Mouse (Mus musculus): ENCODE measurements around the gene Wdr45b. TPM values are rescaled to one million over a fixed set of nuclear protein-coding genes. Genes with fewer than 3 reads are reported as not detected.
A peak's percentile ranks its signal among the peaks of the same experiment; 100 is the strongest.
"Not testable (repeated sequence)": the region's sequence is repeated elsewhere in the genome, so short reads cannot be mapped to it uniquely, and the experiment has no call there.

The Wdr45b gene
- polyA plus RNA-seq, 1 experiment from 2014 or later = 98.9 TPM

DNA sequence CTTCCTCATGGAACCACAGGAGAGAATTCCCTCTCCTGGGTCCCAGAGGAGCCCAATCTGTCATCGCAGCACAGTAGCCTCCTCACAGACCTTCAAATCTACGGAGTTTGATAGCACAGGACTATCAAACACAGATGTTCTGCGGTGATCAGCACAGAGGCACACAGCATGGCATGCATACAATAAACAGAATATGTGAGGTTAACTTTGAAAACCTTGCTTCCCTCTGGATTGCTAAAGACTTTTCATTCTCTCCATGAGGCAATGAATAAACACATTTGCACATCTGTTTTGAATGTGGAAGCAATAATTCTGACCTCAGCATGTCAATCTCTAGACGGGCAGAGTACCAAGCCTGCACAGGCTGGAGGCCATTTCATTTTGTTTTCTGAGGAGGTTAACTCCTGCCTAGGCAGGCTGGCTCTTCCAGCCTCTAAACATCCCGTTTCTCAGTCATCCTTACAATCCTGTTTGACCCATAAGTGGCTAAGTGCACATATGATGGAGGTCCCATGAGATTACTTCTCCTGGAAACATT, 13.0 kb upstream of the Wdr45b start:
- Histone ChIP-seq H3K36me3 (no peaks in the 10 kb centered on the region), H3K27me3 (0 out of 2 replicates have a peak, but pooled peaks cover 2% of the 10 kb centered on the region), H3K27ac (no peak overlapping the region), H3K4me3 (replicated peaks) (no peak overlapping the region), H3K9me3 (no peaks in the 10 kb centered on the region; the same call in 1 of the 2 replicates), H3K9ac (replicated peaks) (no peak overlapping the region), H3K4me1 (replicated peaks) (no peaks in the 10 kb centered on the region), H3K4me2 (no peak overlapping the region)
- ATAC-seq (ENCODE audit: insufficient number of reproducible peaks, insufficient read depth, low FRiP score, low TSS enrichment, low read depth) = no peak
- WGBS = 40% methylated on average over 5 of the region's 5 CpGs

DNA sequence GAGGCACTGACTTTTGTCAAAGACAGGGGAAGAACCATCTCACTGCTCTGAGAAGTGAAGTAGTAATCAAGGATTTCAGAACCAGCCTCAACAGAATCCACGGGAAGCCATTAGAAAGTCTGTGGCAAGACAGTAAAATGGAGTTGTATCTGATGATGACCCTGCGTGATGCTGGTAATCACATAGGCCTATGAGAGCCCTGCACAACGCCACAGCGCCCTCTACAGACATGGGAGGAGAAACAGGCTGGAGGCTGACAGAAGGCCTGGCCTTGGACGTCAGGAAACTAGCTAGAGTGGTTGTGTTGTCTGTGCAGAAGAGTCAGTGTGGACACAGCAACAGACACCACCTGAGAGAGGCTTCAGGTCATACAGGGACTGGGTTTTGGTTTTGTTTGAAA, 8.0 kb upstream of the Wdr45b start:
- H3K4me2 ChIP-seq = no peak overlapping the region
- WGBS = 35% methylated on average over 5 of the region's 5 CpGs

GRCm38 (mm10) chr11:121353326-121354090, 737 bp downstream of the Wdr45b start:
- Histone ChIP-seq H3K27ac (peak overlapping the region; percentile 80), H3K27me3 (no peaks in the 10 kb centered on the region), H3K4me1 (replicated peaks) (peaks cover 20% of the 10 kb centered on the region), H3K9me3 (no peaks in the 10 kb centered on the region), H3K36me3 (peaks cover 18% of the 10 kb centered on the region), H3K4me2 (peak overlapping the region; percentile 92), H3K9ac (replicated peaks) (peak overlapping the region; percentile 82), H3K4me3 (replicated peaks) (peak overlapping the region; percentile 74)
- peak; percentile 17; the same call in 1 of the 2 replicates for ATAC-seq (ENCODE audit: insufficient number of reproducible peaks, insufficient read depth, low FRiP score, low TSS enrichment, low read depth)
- 4% methylated on average over 39 of the region's 41 CpGs for WGBS

More for the DNA sequence above, 8.0 kb upstream of the Wdr45b start:
- H3K9me3 ChIP-seq = no peaks in the 10 kb centered on the region
- H3K36me3 ChIP-seq = no peaks in the 10 kb centered on the region
- no peak overlapping the region for H3K9ac ChIP-seq (replicated peaks)
- no peak overlapping the region for H3K27ac ChIP-seq
- ATAC-seq (ENCODE audit: insufficient number of reproducible peaks, insufficient read depth, low FRiP score, low TSS enrichment, low read depth) = no peak
- no peaks in the 10 kb centered on the region for H3K27me3 ChIP-seq
- H3K4me1 ChIP-seq (replicated peaks) = no peaks in the 10 kb centered on the region
- H3K4me3 ChIP-seq (replicated peaks) = no peak overlapping the region

- WGBS = 80% methylated on average over 3 of the region's 3 CpGs
- not testable (repeated sequence) for H3K9me3 ChIP-seq; H3K9ac ChIP-seq (replicated peaks); H3K4me2 ChIP-seq; H3K27me3 ChIP-seq; H3K4me3 ChIP-seq (replicated peaks); ATAC-seq (ENCODE audit: insufficient number of reproducible peaks, insufficient read depth, low FRiP score, low TSS enrichment, low read depth); H3K27ac ChIP-seq
- Histone ChIP-seq H3K4me1 (replicated peaks) (peaks cover 13% of the 10 kb centered on the region), H3K36me3 (peaks cover 53% of the 10 kb centered on the region)
Observed at GRCm38 (mm10) chr11:121348727-121349126, 5.5 kb downstream of the Wdr45b start.

DNA sequence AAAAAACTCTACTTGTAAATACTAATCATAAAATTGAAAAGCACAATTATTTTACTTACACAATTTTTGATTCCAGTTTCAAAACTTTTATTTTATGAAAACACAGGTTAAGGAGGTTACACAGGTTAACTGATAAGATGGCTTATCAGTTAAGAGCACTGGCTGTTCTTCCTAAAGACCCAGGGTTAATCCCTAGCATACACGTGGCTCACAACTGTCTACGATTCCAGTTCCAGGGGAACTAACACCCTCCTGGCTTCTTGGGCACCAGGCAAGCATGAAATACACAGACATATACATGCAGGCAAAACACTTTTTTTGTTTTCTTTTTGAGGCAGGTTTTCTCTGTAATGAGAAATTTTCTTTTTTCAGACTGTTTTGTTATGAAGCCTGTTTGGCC, 6.1 kb downstream of the Wdr45b start:
- WGBS = 91% methylated on average over 2 of the region's 2 CpGs
- Histone ChIP-seq H3K27ac (no peak overlapping the region), H3K9me3 (no peaks in the 10 kb centered on the region), H3K4me3 (replicated peaks) (no peak overlapping the region), H3K4me1 (replicated peaks) (peaks cover 9% of the 10 kb centered on the region), H3K36me3 (peaks cover 53% of the 10 kb centered on the region), H3K9ac (replicated peaks) (no peak overlapping the region), H3K27me3 (no peaks in the 10 kb centered on the region), H3K4me2 (no peak overlapping the region)
- no peak for ATAC-seq (ENCODE audit: insufficient number of reproducible peaks, insufficient read depth, low FRiP score, low TSS enrichment, low read depth)

- Histone ChIP-seq H3K9me3 (no peaks in the 10 kb centered on the region), H3K36me3 (peaks cover 53% of the 10 kb centered on the region), H3K4me3 (replicated peaks) (no peak overlapping the region), H3K4me2 (no peak overlapping the region), H3K9ac (replicated peaks) (no peak overlapping the region), H3K4me1 (replicated peaks) (no peaks in the 10 kb centered on the region), H3K27me3 (no peaks in the 10 kb centered on the region), H3K27ac (no peak overlapping the region)
- WGBS = 96% methylated on average over 2 of the region's 2 CpGs
- no peak for ATAC-seq (ENCODE audit: insufficient number of reproducible peaks, insufficient read depth, low FRiP score, low TSS enrichment, low read depth)
Observed at GRCm38 (mm10) chr11:121347036-121347435, 7.2 kb downstream of the Wdr45b start.

DNA sequence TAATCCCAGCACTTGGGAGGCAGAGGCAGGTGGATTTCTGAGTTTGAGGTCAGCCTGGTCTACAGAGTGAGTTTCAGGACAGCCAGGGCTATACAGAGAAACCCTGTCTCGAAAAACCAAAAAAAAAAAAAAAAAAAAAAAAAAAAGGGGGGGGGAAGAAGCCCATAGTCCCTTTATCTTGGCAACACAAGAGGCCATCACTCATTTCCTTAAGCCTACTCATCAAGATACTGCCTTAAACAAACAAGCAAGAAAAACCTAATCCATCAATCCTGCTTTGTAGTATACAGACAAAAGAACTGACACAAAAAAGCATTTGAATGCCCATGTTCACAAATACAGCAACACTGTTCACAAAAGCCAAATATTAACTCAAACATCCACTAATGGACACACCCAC, 11.8 kb downstream of the Wdr45b start:
- not testable (repeated sequence) for H3K4me1 ChIP-seq (replicated peaks); H3K27me3 ChIP-seq; ATAC-seq (ENCODE audit: insufficient number of reproducible peaks, insufficient read depth, low FRiP score, low TSS enrichment, low read depth); H3K9ac ChIP-seq (replicated peaks); H3K4me2 ChIP-seq; H3K9me3 ChIP-seq; H3K4me3 ChIP-seq (replicated peaks); H3K27ac ChIP-seq
- H3K36me3 ChIP-seq = peaks cover 53% of the 10 kb centered on the region
- 67% methylated on average over 1 of the region's 1 CpGs for WGBS

DNA sequence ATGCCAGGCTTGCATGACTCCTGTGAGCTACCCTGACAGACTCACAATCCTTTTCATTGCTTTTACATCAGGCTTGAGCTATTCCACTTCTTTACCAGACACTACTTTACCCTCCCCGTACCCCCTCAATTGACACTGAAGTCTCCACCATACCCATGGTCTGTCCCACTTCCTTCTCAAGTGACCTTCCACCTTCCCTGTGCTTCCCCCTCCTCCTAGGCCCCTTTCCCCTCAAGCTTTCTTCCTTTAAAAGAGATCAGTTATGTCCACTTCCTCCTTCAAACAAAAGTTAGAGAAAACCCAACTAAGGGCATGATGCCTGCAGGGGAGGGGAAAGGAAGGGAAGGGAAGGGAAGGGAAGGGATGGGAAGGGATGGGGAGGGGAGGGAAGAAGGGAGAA, 14.0 kb downstream of the Wdr45b start:
- no peaks in the 10 kb centered on the region for H3K27me3 ChIP-seq
- WGBS = 92% methylated on average over 1 of the region's 1 CpGs
- H3K4me1 ChIP-seq (replicated peaks) = no peaks in the 10 kb centered on the region
- no peaks in the 10 kb centered on the region for H3K9me3 ChIP-seq
- no peak overlapping the region for H3K4me2 ChIP-seq
- no peak for ATAC-seq (ENCODE audit: insufficient number of reproducible peaks, insufficient read depth, low FRiP score, low TSS enrichment, low read depth)
- H3K36me3 ChIP-seq = peaks cover 55% of the 10 kb centered on the region
- H3K4me3 ChIP-seq (replicated peaks) = no peak overlapping the region
- H3K9ac ChIP-seq (replicated peaks) = no peak overlapping the region
- H3K27ac ChIP-seq = no peak overlapping the region

- H3K4me3 ChIP-seq (replicated peaks) = no peak overlapping the region
- no peaks in the 10 kb centered on the region for H3K4me1 ChIP-seq (replicated peaks)
- ATAC-seq (ENCODE audit: insufficient number of reproducible peaks, insufficient read depth, low FRiP score, low TSS enrichment, low read depth) = no peak
- no peak overlapping the region for H3K9ac ChIP-seq (replicated peaks)
- 88% methylated on average over 1 of the region's 1 CpGs for WGBS
- H3K36me3 ChIP-seq = peaks cover 55% of the 10 kb centered on the region
- H3K27ac ChIP-seq = no peak overlapping the region
- H3K4me2 ChIP-seq = no peak overlapping the region
- no peaks in the 10 kb centered on the region for H3K9me3 ChIP-seq
- H3K27me3 ChIP-seq = no peaks in the 10 kb centered on the region
Observed at GRCm38 (mm10) chr11:121339647-121340046, 14.6 kb downstream of the Wdr45b start.

DNA sequence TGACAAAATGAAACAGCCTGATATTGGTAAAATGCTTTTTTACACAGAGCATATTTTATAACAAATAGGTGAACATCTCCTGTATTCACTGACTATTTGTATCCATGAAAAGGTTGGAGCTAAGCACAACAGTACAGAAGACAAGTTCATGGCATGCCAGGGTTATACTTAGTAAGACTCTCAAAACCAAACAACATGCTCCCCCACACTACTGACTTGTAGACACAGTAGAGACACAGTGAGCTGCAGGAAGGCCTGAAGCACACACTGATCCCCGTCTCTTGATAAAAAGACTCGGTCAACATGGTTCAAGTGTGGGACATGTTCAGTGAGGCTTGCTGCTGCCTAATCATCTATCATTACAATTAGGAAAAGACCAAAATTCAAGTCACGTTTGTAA, 22.6 kb downstream of the Wdr45b start:
- peaks cover 95% of the 10 kb centered on the region for H3K36me3 ChIP-seq
- no peak overlapping the region for H3K9ac ChIP-seq (replicated peaks)
- no peak for ATAC-seq (ENCODE audit: insufficient number of reproducible peaks, insufficient read depth, low FRiP score, low TSS enrichment, low read depth)
- H3K4me3 ChIP-seq (replicated peaks) = no peak overlapping the region
- 96% methylated on average over 3 of the region's 3 CpGs for WGBS
- no peaks in the 10 kb centered on the region for H3K4me1 ChIP-seq (replicated peaks)
- H3K27me3 ChIP-seq = no peaks in the 10 kb centered on the region
- no peaks in the 10 kb centered on the region for H3K9me3 ChIP-seq
- no peak overlapping the region for H3K4me2 ChIP-seq
- no peak overlapping the region for H3K27ac ChIP-seq

- Histone ChIP-seq H3K4me2 (no peak overlapping the region), H3K9ac (replicated peaks) (no peak overlapping the region), H3K27ac (no peak overlapping the region), H3K4me1 (replicated peaks) (no peaks in the 10 kb centered on the region), H3K36me3 (peaks cover 79% of the 10 kb centered on the region), H3K27me3 (no peaks in the 10 kb centered on the region), H3K4me3 (replicated peaks) (no peak overlapping the region), H3K9me3 (no peaks in the 10 kb centered on the region)
- no peak for ATAC-seq (ENCODE audit: insufficient number of reproducible peaks, insufficient read depth, low FRiP score, low TSS enrichment, low read depth)
Observed at GRCm38 (mm10) chr11:121328619-121329018, 25.6 kb downstream of the Wdr45b start.

- no peak overlapping the region for H3K9ac ChIP-seq (replicated peaks)
- peaks cover 77% of the 10 kb centered on the region for H3K36me3 ChIP-seq
- H3K4me1 ChIP-seq (replicated peaks) = no peaks in the 10 kb centered on the region
- H3K4me3 ChIP-seq (replicated peaks) = no peak overlapping the region
- no peak for ATAC-seq (ENCODE audit: insufficient number of reproducible peaks, insufficient read depth, low FRiP score, low TSS enrichment, low read depth)
- no peaks in the 10 kb centered on the region for H3K9me3 ChIP-seq
- H3K4me2 ChIP-seq = no peak overlapping the region
- H3K27ac ChIP-seq = no peak overlapping the region
- H3K27me3 ChIP-seq = no peaks in the 10 kb centered on the region
- WGBS = 94% methylated on average over 9 of the region's 9 CpGs
Observed at GRCm38 (mm10) chr11:121328206-121328605, 26.0 kb downstream of the Wdr45b start.

Data from limb, embryonic 12.5 days (tissue).